Mouse (Mus musculus): Measurements from ENCODE around the gene Fgf15.
A peak's percentile ranks its signal among the peaks of the same experiment; 100 is the strongest.
"Not testable (repeated sequence)": the region's sequence is repeated elsewhere in the genome, so short reads cannot be mapped to it uniquely, and the experiment has no call there.

Gene Fgf15

DNA sequence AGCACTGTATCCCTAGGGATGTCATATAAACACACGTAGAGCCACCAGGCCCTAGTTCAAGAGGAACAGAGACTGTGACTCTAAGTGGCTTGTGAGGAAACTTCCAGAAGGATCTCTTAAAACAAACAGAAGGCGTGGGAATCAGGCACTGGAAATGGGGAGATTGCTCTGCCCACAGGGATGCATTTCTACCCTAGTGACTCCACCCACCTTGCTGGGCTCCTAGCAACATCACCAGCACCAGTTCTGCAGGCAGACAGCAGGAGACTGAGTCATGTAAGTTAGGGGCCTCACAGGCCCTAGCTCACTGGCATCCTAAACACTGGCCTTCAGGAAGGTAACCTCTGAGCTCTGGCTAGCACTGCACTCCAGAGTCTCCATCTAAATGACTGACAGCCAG is 4.5 kb upstream of the Fgf15 start:
- no peak for DNase-seq

DNA sequence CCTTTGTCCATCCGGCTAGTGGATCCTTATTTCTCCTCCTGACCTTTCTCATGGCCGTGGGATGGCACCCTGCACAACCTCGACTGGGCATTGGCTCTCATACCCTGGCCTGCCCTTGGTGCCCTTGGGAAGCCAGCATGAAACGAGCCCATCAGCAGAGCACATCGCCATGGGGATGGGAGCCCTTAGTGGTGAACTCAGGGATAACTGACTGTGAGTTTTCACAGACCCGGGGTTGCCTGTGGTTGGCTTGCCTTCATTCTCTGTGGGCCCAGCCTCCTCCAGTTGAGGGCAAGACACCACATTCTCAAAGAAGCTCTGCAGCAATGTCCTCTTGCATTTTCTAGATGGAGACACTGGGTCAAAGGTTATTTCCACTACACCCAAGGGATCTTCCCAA is 4.0 kb upstream of the Fgf15 start:
- no peak for DNase-seq

DNA sequence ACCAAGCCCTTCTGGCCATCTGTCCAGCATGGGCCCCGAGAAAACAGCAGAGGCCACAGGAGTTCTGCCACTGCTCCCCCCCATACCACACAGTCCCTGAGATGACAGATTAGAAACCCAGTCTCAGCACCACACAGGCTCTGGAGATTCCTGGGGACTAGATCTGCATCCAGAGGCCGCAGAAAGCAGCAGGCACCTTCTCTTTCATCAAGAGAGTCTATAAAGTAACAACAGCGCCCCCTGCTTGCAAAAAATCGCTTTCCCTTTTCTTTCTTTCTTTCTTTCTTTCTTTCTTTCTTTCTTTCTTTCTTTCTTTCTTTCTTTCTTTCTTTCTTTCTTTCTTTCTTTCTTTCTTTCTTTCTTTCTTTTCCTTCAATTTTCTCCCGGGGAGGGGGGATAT is 2.1 kb upstream of the Fgf15 start:
- no peak for DNase-seq

DNA sequence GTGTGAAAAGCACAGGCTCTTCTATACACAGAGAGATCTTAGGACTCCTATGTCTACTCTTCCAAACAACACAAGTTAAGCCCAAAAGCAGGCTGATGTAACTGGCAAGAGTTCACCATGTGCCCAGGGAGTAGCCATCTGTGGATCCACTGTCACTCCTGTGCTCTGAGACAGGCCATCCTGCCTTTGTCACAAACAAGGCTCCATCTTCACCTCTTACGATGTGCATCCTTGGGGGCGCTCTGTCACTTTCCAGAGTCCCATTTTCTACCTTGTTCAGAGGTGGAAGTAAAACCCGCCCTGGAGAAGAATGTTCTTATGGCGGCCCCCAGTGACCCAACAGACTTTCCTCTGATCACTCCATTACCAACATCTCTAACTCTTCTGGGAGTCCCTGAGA is 1.6 kb upstream of the Fgf15 start:
- DNase-seq, result no peak

DNA sequence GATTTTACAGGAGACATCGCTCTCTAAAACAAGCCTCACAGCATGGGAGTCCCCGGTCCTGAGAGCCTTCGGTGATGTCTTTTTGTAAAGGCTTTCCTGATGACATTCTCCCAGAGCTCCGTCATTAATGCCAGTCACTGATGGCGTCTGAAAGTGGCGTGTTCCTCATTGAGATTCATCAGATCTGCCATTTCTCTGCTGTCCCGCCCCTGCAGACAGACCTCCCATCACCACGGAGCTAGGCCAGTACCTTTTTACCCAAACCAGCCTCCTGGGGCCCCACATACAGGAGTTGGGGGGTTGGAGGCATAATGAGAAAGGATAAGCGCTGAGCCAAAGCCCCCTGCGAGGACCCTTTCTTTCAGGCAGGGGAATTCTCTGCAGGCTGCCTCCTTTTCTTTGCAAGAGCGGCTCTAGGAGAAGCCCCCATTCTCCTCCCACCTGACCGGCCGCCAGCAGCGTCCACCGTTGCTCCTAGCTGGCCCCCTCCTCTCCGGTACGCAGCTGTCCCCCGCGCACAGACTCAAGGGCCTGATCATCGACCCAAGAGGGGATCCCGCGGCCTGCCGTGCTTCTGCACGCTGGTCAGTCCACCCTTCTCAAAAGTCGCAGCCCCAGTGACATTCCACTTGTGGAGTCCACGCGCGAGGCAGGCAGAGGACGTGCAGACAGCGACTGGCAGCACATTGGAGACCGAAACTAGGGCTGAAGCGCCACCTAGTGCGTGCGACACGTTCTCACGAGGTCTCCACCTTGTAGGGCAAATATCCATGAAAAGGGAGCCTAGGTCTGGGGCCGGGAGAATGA is 823 bp upstream of the Fgf15 start:
- peak; percentile 51 to 52 for DNase-seq

DNA sequence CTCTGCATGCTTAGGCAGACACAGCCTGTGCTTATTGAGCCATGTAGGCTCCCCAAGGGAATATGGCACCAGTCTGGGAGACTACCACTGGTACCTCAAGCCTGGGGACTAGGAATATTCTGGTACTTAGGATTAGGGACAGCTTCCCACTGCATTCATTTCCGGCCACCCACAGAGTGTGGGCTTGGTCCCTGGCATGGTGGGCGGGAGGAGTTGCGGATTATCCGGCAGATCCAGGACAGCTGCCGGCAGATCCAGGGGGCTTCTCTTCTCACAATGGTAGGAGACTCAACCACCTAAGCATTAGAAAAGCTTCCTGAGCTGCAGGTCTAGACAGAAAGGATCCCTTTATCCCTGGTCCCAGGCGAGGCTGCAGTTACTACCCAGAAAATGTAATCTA is 2.2 kb downstream of the Fgf15 start:
- DNase-seq, result no peak

DNA sequence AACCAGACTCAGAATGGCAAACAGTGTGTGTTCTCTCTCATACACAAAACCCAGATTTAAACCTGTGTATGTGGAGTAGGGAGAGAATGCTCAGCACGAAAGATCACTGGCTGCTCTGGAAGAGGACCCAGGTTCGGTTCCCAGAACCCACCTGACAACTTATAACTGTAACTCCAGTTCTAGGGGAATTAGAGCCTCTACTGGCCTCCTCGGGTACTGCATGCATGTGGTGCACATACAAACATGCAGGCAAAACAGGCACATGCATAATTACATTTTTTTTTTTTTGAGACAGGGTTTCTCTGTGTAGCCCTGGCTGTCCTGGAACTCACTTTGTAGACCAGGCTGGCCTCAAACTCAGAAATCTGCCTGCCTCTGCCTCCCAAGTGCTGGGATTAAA is 9.2 kb downstream of the Fgf15 start:
- DNase-seq, result not testable (repeated sequence)

DNA sequence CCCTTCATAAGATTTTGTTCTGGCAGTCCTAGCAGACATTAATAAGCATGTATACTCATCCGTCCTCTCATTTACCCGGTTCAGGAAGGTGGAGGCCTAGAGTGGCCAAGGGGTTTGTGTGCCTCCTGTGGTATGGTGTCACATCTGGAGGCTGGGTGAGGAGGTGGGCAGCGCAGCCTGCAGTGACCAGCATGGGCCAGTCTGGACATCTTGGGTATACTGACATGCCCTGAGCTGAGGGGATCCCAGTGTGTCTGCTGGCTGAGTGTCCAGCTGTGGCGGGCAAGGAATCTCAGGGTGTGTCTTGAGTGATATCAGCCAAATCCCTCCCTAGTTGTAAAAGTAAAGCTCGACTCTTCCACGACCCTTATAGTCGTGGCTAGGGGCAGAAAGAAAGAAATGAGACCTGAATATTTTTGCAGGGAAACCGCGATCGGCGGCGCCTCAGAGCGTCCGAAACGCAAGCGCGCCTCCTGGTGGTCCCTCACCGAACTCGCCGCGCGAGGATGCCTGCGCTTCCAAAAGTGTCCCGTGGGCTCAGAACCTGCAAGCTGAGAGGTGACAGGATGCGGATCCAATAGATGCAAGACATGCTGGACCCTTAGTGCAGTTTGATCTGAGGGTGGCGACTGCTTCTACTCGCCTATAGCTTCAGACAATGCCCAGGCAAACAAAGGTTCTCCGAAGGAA is 10.5 kb downstream of the Fgf15 start:
- DNase-seq, result peak; percentile 38 to 42

DNA sequence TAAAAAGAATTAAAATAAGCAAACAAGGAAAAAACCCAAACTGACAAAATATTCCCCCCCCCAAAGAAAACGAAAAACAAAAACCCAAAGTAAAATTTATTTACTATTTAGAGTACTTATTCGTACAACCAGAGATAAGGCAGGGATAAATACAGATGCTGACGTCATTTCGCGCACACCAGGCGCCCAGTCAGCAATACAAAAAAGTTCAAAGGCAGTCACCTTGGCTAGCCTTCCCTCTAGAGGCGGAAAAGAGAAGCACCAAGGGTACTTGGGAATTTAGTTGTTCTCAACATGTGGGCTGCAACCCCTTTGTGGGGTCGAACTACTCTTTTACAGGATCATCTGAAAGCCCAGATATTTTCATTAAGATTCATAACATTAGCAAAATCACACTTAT is 11.5 kb downstream of the Fgf15 start:
- DNase-seq, result no peak

DNA sequence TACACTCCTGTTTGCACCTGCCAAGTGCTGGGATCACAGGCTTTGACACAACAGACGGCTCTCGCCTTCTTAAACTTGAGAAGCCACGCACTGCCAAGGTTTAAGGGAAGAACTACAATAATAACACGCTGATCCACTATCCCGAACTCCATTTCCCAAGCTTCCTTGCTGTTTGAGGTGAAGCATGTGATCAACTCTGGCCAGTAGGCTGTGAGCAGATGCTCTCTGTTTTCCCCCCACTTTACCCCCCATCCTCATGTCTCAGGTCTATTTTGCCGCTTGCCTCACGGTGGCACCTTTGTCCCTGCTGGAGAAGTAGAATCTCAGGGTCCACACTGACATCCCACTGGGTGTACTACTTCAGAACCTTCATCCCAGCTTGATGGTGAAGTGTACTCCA is 12.4 kb downstream of the Fgf15 start:
- DNase-seq, result no peak

DNA sequence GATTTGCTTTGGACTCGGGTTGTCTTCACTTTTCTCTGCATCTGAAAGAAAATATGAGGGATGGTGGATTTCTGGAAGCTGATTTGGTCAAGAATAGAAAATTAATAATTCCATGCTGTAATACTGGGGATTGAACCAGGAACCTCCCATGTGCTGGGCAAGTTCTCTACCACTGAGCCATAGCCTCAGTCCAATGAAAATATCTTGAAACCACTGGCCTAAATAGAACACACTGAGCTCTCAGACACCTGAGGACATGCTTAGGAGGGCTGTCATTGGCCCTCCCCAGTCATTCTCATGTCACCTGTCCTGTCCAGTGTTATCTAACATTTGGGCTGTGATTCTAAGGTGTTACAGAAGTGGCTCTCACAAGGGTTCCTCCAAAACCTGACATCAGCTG is 14.8 kb downstream of the Fgf15 start:
- DNase-seq, result no peak

DNA sequence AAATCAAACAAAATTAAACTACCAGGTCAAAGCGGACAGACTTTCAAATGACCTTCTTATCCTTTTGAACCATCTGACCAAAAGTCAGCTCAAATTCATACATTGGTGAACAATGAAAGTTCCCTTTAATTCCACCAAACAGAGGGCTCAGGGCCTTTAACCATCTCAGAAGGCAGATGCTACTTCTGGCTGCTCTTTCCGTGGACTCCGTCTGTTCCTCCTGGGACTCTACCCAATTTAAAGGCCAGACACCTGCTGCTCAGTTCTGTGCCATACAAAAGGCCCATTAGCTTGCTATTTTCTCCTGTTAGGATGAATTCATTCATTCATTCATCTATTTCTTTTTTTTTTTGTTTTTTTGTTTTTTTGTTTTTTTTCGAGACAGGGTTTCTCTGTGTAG is 16.6 kb downstream of the Fgf15 start:
- DNase-seq, result no peak

DNA sequence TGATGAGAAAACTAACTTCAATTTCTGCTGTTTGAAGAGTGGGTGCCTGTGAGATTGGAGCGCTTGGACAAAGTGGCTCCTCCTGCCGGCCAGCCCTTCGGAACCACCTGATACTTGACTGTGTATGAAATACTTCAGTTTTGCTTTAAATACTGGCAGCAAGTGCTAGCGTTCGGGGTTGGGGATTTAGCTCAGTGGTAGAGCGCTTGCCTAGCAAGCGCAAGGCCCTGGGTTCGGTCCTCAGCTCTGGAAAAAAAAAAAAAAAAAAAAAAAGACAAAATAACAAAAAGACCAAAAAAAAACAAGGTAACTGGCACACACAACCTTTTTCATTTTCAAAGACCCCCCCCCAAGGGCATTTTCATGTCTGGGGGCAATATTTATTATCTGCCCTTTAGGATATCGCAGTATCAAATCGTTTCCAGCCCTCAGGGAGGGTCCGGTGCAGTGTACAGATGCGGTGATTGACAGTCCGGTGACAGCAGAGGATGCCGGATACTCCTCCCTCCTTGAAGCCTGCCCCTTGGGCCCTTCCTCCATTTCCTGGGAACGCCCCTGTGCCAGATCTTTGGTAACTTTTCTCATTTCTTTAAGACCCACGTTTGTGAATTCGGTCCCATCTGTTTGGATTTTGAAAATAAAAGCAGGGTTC is 18.1 kb downstream of the Fgf15 start:
- DNase-seq, result no peak

DNA sequence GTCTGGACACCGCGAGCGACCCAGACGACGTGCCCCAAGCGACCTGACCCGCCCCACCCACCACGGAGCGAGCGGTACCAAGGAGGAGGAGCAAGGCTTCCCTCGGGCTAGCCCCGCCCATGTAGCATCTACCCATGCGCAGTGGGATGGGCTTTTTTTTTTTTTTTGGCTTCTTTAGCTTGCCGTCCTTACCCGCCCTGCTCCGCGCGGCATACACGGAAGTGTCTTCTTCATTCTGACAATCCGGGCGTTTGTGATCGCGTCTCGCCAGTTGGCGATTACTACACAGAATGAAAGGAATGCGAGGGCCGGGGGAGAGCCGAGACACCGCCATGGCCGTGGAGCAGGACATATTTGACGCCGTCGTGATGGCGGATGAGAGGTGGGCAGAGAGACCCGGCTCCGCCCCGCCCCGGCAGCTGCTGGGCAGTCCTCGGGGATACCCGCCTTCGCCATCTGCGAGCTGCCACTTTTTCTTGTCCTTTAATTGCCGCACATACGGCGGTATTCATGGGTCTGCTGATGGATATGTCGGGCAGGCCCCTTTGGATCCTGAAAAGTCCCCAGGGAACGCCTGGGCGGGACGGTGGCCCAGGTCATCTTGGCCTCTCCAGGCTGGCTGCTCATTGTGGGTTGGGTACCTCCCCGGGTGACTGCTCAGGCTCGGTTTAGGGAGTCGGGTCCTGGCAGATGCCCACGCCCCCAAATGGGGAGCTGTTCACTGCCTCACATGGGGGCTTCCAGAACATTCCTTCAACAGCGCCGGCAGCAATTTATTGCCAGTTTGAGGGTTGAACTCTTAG is 18.8 kb downstream of the Fgf15 start, which contains the start of gene LTO1:
Gene LTO1, plus strand, starts transcription at position 153 of the 803 bp plus-strand sequence.
- peak; percentile 91 to 92 for DNase-seq

DNA sequence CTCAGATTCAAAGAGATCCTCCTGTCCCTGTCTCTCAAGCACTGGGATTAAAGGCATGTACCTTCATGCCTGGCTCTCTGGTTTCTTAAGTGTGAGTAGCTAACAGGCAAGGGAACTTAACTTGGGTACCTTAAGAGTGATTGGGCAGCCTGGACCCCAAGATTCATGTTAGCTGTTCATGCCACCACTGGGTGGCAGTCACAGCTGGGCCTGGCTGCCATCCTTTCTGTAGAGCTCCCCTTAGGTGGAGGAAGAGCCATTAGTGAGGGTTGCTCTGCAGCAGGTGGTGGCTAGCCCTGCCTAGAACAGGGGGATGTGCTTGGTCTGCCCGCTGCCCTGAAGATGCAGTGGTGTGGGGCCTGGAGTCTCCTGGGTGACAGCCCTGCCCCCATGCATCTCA is 22.5 kb downstream of the Fgf15 start:
- no peak for DNase-seq

DNA sequence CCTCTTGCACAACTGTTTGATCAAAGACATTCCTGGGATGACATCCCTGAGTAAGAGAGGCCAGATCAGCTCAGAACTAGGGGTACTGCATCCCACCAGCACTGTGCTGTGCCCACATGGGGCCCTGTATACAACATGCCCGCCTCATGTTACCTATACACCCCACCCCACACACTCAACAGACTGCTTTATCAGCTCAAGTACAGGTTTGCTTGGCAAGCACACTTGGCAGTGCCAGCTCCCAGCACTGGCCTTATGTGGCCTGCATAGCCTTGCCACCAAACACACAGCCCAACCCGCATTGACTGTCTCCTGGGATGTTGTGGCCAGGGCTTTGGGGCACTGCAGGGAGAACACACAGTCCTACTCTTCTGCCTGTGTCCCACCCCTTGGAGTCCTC is 31.3 kb downstream of the Fgf15 start:
- no peak for DNase-seq

DNA sequence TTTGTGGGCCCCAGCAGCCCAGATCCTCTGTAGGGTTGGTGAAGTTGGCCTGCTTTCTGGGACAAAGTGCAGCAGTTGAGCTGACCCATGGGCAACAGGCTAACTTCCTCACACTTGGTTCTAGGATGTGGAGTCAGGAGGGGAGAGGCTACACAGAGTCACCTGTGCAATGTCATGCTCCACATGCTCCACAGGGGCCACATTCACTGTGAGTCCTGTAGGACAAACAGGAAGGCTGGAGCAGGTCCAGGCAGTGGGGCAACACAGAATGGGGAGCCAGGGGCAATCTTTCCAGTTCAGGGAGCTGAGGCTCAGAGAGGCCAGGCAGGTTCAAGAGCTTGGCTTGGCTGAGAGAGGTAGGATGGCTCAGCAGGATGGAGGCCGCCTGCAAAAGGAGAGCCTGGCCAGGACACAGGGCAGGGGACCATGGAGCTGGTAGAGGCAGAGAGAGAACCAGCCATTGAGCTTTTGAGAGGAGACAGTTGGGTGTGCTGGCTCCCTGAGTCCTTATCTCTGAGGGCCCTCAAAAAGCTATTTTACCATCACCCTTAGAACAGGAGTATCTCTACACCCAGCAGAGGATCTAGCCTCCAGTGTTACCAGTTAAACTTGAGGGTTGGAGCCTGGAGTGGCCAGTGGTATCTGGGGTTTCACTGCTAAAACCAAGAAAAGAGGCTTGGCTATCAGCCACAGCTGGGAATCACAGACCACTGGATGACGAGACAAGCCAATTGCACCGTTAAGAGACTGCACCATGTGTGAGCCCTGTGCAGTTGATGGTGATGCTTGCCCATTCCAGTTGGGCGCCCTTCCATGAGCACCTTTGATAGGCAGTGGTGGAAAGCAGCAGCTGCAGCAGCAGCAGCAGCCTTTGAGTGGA is 31.9 kb downstream of the Fgf15 start:
- no peak for DNase-seq

DNA sequence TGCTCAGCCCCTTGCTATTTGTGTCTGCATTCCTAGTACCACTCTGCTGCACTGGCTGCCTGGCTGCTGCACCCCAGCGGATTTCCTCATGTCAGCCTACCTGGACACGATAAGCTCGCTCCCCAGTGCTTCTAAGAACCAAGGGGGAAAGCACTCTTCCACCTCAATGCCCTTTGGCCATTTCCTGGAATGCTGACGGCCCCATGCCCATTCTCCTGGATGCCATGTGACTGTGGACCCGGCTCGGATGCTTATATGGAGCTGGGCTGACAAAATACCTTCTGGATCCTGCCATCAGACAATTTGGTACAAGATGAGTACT is 32.5 kb downstream of the Fgf15 start:
- no peak for DNase-seq

DNA sequence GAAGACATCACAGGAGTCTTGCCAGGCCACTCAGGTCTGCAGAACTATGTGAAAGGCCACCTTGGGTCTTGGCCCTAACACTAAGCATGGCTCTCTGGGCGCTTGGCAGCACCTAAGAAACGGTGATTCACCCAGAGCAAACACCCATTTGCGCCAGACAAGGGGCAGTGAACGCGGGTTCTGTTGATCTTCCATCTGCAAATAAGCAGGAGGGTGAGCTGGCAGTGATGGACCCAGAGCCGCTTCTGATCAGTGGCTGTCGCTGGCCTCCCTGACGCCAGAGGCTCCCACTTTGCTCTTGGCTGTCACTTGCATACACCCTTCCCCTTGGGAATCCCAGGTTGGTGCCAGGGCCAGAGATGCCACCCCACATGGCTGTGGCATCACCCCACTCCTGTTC is 33.2 kb downstream of the Fgf15 start:
- no peak for DNase-seq

DNA sequence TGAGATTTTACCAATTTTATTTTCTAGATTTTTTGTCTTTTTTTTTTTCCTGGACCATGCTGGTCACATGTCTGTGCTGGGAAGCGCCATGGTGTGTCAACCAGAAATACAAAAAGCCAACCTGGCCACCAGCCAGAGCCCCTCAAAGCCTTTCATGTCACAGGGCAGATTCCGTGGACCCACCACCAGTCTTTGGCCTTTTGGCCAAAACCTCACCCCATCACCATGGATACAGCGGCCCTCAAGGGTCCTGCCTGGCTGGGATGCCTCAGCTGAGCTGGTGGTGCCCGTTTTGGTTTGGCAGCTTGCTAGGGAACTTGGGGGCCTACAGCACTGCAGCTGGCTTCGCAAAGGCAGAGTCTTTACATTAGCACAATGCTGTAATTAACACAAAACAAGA is 33.6 kb downstream of the Fgf15 start:
- DNase-seq, result no peak

DNA sequence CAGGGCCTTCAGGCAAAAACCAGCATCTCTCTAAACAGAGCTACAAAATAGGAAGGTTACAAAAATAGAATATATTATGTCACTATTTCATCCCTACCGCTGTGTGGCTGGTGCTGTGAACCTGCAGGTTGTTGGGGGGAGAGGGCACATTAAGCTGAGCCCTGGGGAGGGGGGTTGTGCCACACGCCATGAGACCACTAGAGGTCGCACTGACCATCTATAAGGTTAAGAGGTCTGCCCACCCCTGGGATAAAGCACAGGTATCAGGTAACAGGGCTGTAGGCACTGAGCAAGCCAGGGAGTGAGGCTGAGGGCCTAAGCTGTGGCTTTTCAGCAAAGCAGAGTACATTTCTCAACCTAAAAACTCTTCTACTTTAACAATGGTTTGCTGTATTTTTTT is 35.4 kb downstream of the Fgf15 start:
- DNase-seq, result peak; percentile 58 to 59

DNA sequence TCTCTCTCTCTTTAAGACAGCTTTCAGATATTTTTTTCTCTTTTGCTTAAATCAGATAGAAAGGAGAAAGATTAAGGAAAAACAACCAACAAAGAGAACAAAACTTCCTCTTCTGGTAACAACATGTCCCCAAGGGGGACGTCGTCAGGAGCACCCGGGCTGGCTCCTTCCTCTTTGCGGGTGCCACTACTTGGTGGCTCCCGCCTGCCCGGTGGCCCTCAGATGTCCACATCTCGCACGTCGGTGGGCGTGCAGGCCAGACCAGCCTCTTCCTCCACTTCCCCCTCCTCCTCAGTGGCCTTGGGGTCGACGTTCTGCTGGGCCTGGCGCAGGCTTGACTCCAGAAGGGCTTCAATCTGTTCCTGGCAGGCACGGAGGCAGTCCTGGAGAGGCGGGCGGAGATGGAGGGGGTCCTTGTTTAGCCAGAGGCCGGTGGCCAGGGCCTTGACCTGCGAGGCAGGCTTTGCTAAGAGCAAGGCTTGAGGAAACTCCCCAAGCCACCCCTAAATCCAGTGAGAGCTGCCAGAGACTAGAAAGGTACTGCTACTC is 36.1 kb downstream of the Fgf15 start:
- DNase-seq, result no peak

All from thymus, postnatal 36 days (tissue).